Mouse (Mus musculus) naive thymus-derived CD4-positive, alpha-beta T cell, adult 2 months (primary cell): ENCODE data around the gene Mrpl51.

ENCODE experiments used
- DNase-seq: peaks from one replicate; pipeline ENCODE4 v3.0.0-alpha.2; 2011; ENCODE audit warnings: low read depth

Gene Mrpl51

GRCm38 (mm10) chr6:125232516-125232915 is 40.9 kb downstream of the Mrpl51 start:
- no peak for DNase-seq

GRCm38 (mm10) chr6:125233816-125234519 is 42.4 kb downstream of the Mrpl51 start:
- DNase-seq, result peak; percentile 35

GRCm38 (mm10) chr6:125234520-125234828 is 42.9 kb downstream of the Mrpl51 start:
- peak; percentile 50 for DNase-seq

- DNase-seq, result no peak
Observed at GRCm38 (mm10) chr6:125236341-125236740, 44.7 kb downstream of the Mrpl51 start.

GRCm38 (mm10) chr6:125236782-125237181 is 45.2 kb downstream of the Mrpl51 start, which contains the start of gene Cd27:
TSS of gene Cd27 (minus strand) at chr6:125237010.
- peak; percentile 78 for DNase-seq

- peak; percentile 74 for DNase-seq
Observed at GRCm38 (mm10) chr6:125237421-125237820, 45.8 kb downstream of the Mrpl51 start.

- DNase-seq, result peak; percentile 59
Observed at GRCm38 (mm10) chr6:125238396-125238795, 46.8 kb downstream of the Mrpl51 start.

- peak; percentile 66 for DNase-seq
Observed at GRCm38 (mm10) chr6:125239547-125239946, 47.9 kb downstream of the Mrpl51 start.

GRCm38 (mm10) chr6:125240617-125241016 is 49.0 kb downstream of the Mrpl51 start:
- DNase-seq, result no peak

GRCm38 (mm10) chr6:125241566-125241965 is 50.0 kb downstream of the Mrpl51 start:
- peak; percentile 88 for DNase-seq

GRCm38 (mm10) chr6:125244551-125244950 is 53.0 kb downstream of the Mrpl51 start:
- peak; percentile 60 for DNase-seq
